Mouse (Mus musculus) heart, embryonic 10.5 days (tissue): ENCODE measurements around the gene Upb1. TPM values are rescaled to one million over a fixed set of nuclear protein-coding genes. Genes with fewer than 3 reads are reported as not detected.
A peak's percentile ranks its signal among the peaks of the same experiment; 100 is the strongest.
"Not testable (repeated sequence)": the region's sequence is repeated elsewhere in the genome, so short reads cannot be mapped to it uniquely, and the experiment has no call there.

Source experiments
- DNase-seq: peaks from one replicate; pipeline ENCODE4 v3.0.0-alpha.2; 2017; ENCODE audit warnings: low spot score
- H3K27ac ChIP-seq: fragments of 300-500 bp; sonication (generic); 2 replicates; pipeline ENCODE4 v1.5.1; 2016; ENCODE audit warnings: mild to moderate bottlenecking
- H3K27me3 ChIP-seq: fragments of 300-500 bp; sonication (generic); 2 replicates; pipeline ENCODE4 v1.6.1; 2016; ENCODE audit warnings: mild to moderate bottlenecking; ENCODE audit not compliant: poor library complexity, insufficient read depth, severe bottlenecking
- H3K36me3 ChIP-seq: fragments of 300-500 bp; sonication (generic); 2 replicates; pipeline ENCODE4 v1.6.1; 2016; ENCODE audit warnings: mild to moderate bottlenecking, moderate library complexity
- H3K4me1 ChIP-seq: fragments of 300-500 bp; sonication (generic); 2 replicates; pipeline ENCODE4 v1.6.1; 2016; ENCODE audit warnings: mild to moderate bottlenecking
- H3K4me3 ChIP-seq: fragments of 300-500 bp; sonication (generic); 2 replicates; pipeline ENCODE4 v1.5.1; 2016; ENCODE audit warnings: mild to moderate bottlenecking, moderate library complexity
- H3K9me3 ChIP-seq: fragments of 300-500 bp; sonication (generic); 2 replicates; pipeline ENCODE4 v1.6.1; 2016; ENCODE audit warnings: mild to moderate bottlenecking, moderate library complexity
- WGBS: fragments of 180-500 bp; shearing (Covaris S2); methylation state at CpG from one replicate; pipeline ENCODE4 v1.1.7; 2016; 5-methylcytosine and 5-hydroxymethylcytosine counted together
- polyA plus RNA-seq: library from polyadenylated mRNA; unstranded; fragments of >200 nt; fragmentation: Nextera tagmentation; extraction: Ambion mirVana; gene quantifications from 2 replicates; pipeline ENCODE4 v1.2.1, GENCODE M21; 2016

Upb1 gene
- polyA plus RNA-seq: 0.10 and 1.6 TPM in 2 replicates

DNA sequence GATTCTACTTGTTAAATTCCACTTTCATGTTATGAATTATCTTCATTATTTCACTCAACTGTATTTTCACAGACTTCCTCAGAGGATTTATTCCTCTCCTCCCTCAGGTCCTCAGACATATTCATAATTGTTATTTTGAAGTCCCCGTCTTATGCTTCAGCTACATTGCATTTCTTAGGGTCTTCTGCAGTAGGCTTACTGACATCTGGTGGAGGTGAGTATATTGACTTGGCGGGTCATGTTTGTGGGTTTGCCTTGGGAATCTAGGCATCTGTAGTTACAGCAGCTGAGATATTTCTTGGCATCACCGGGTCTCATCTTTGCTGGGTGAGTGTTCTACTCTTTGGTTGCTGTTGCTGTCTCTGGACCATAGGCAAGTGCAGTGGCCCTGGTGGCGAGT, at the start of gene Upb1:
Gene Upb1 (plus strand): TSS at position 158 of the 400 bp plus-strand sequence.
- DNase-seq: no peak
- Histone ChIP-seq H3K9me3 (no peaks in the 10 kb centered on the region), H3K4me1 (peaks cover 4% of the 10 kb centered on the region), H3K27ac (no peak within 1 kb of the TSS), H3K27me3 (no peaks in the 10 kb centered on the region), H3K36me3 (no peaks in the 10 kb centered on the region), H3K4me3 (no peak within 1 kb of the TSS)
- WGBS: 82% methylated on average over 4 of the region's 4 CpGs

DNA sequence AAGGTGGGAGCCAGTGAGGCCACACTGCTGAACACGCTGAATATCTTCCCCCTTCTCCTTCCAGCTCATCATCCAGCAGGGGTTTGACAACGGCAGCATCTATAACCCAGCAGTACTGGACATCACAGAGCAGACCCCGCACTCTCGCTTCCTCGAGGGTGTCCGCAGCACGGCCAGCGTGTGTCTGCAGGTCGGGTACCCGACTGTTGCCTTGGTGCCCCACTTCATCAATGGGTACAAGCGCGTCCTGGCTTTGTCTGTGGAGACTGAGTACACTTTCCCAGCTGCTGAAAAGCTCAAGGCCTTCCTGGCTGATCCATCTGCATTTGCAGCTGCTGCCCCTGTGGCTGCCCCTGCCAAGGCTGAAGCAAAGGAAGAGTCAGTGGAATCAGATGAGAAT, 48.4 kb upstream of the Upb1 start:
- H3K4me1 ChIP-seq: peaks cover 17% of the 10 kb centered on the region
- DNase-seq: peak; percentile 71
- no peak overlapping the region for H3K4me3 ChIP-seq
- H3K36me3 ChIP-seq: no peaks in the 10 kb centered on the region
- no peaks in the 10 kb centered on the region for H3K9me3 ChIP-seq
- no peaks in the 10 kb centered on the region for H3K27me3 ChIP-seq
- no peak overlapping the region for H3K27ac ChIP-seq
- WGBS: 92% methylated on average over 12 of the region's 12 CpGs

- WGBS: 24% methylated on average over 9 of the region's 9 CpGs
- not testable (repeated sequence) for H3K36me3 ChIP-seq, DNase-seq, H3K9me3 ChIP-seq, H3K4me3 ChIP-seq, H3K27me3 ChIP-seq
- Histone ChIP-seq H3K4me1 (peaks cover 17% of the 10 kb centered on the region), H3K27ac (peak overlapping the region; percentile 44; the same call in 1 of the 2 replicates)
Measured at GRCm38 (mm10) chr10:75353838-75354241, 47.1 kb upstream of the Upb1 start.

DNA sequence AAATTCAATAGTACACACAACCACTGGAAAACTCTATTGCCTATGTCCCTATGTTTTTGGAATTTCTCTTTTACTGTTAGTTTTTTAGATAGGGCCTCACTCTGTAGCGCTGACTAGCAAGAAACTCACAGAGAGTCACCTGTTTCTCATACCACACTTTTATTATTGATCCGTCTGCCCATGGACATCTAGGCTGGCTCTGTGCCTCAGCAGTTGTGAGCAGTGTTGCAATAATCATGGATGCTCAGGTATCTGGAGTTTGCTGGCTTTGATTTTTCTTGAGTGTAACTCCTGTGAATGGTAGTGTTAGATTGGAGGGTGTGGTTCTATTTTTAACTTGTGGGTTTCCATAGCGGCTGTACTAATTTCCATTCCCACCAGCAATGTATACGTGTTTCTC, 45.6 kb upstream of the Upb1 start:
- Histone ChIP-seq H3K4me1 (peaks cover 17% of the 10 kb centered on the region), H3K9me3 (no peaks in the 10 kb centered on the region), H3K27me3 (no peaks in the 10 kb centered on the region), H3K36me3 (no peaks in the 10 kb centered on the region), H3K27ac (no peak overlapping the region), H3K4me3 (no peak overlapping the region)
- WGBS: 44% methylated on average over 4 of the region's 4 CpGs
- no peak for DNase-seq

GRCm38 (mm10) chr10:75364214-75364690, 36.7 kb upstream of the Upb1 start:
- not testable (repeated sequence) for H3K27me3 ChIP-seq, H3K36me3 ChIP-seq, H3K4me3 ChIP-seq, DNase-seq, H3K9me3 ChIP-seq
- Histone ChIP-seq H3K4me1 (peaks cover 25% of the 10 kb centered on the region), H3K27ac (peak overlapping the region; percentile 79)
- WGBS: 16% methylated on average over 1 of the region's 1 CpGs

GRCm38 (mm10) chr10:75364796-75365195, 36.1 kb upstream of the Upb1 start:
- no peak for DNase-seq
- no peaks in the 10 kb centered on the region for H3K27me3 ChIP-seq
- no peaks in the 10 kb centered on the region for H3K36me3 ChIP-seq
- peak overlapping the region; percentile 79 for H3K27ac ChIP-seq
- no peak overlapping the region for H3K4me3 ChIP-seq
- no peaks in the 10 kb centered on the region for H3K9me3 ChIP-seq
- peaks cover 25% of the 10 kb centered on the region for H3K4me1 ChIP-seq
- 81% methylated on average over 9 of the region's 9 CpGs for WGBS

DNA sequence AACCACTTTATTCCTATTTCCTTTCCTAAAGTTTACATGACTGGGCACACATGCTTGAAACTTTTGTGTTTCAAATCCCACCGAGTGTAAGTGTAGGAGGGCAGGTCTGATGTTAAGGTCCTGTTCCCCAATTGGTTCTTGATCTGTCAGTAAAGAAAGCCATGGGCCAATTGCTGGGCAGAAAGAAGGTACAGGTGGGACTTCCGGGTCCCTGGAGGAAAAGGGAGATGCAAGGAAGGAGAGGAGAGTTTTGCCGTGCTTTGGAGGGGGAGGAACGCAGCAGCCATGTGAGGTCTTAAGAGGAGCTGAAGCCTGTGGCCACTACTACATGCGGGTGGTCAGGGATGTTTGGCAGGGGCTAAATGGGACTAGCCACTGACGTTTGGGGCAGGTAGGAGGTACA, 35.7 kb upstream of the Upb1 start:
- peak overlapping the region; percentile 43 for H3K4me3 ChIP-seq
- 52% methylated on average over 6 of the region's 6 CpGs for WGBS
- no peaks in the 10 kb centered on the region for H3K27me3 ChIP-seq
- H3K36me3 ChIP-seq: no peaks in the 10 kb centered on the region
- peaks cover 25% of the 10 kb centered on the region for H3K4me1 ChIP-seq
- peak overlapping the region; percentile 79; the same call in 1 of the 2 replicates for H3K27ac ChIP-seq
- H3K9me3 ChIP-seq: no peaks in the 10 kb centered on the region
- no peak for DNase-seq

- not testable (repeated sequence) for H3K36me3 ChIP-seq, H3K9me3 ChIP-seq, H3K27me3 ChIP-seq, DNase-seq, H3K4me1 ChIP-seq, H3K4me3 ChIP-seq
- peak overlapping the region; percentile 52; the same call in 1 of the 2 replicates for H3K27ac ChIP-seq
- 58% methylated on average over 15 of the region's 19 CpGs for WGBS
Measured at GRCm38 (mm10) chr10:75373655-75374351, 27.1 kb upstream of the Upb1 start.

DNA sequence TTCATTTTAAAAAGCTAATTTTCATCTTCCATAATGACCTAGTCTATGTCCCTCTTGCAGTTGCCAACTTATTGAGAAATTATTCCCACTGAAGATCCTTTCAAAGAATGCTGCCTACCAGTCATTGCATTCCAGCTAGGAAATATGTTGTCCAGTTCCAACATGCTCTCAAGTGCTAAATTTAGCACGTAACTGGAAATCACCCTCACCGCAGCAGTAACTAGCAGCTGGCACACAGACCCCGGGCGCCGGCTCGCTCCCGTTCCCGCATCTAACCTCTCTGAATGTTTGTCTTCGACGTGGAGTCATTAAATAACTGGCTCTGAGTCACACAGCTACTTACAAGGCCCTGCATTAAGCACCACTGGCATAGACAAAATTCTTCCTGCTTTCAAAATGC, 22.2 kb upstream of the Upb1 start:
- H3K27me3 ChIP-seq: no peaks in the 10 kb centered on the region
- no peaks in the 10 kb centered on the region for H3K9me3 ChIP-seq
- DNase-seq: no peak
- WGBS: 59% methylated on average over 10 of the region's 10 CpGs
- no peak overlapping the region for H3K4me3 ChIP-seq
- no peaks in the 10 kb centered on the region for H3K36me3 ChIP-seq
- H3K27ac ChIP-seq: peak overlapping the region; percentile 69
- peaks cover 7% of the 10 kb centered on the region; the same call in 1 of the 2 replicates for H3K4me1 ChIP-seq

- Histone ChIP-seq H3K36me3 (no peaks in the 10 kb centered on the region), H3K4me1 (no peaks in the 10 kb centered on the region), H3K9me3 (no peaks in the 10 kb centered on the region), H3K27me3 (no peaks in the 10 kb centered on the region), H3K27ac (no peak overlapping the region), H3K4me3 (no peak overlapping the region)
- 91% methylated on average over 2 of the region's 2 CpGs for WGBS
- no peak for DNase-seq
Measured at GRCm38 (mm10) chr10:75390156-75390555, 10.8 kb upstream of the Upb1 start.

DNA sequence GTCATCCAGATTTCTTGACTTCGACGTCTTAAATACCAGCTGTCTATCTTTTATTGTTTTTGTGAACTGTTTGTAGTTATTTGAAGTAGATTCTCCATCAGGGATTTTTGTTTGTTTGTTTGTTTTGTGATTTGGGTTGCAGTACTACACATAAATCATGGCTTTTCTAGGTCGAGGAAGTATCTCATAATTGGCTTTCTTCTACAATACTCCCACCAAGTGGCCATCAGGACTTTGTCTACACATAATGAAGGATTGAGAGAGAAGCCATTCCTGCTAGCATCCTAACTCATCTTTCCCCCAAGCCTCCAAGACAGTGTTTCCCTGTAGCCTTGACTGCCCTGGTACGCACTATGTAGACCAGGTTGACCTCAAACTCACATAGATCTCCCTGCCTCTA, 10.1 kb upstream of the Upb1 start:
- DNase-seq: no peak
- H3K36me3 ChIP-seq: no peaks in the 10 kb centered on the region
- no peaks in the 10 kb centered on the region for H3K27me3 ChIP-seq
- H3K9me3 ChIP-seq: no peaks in the 10 kb centered on the region
- no peak overlapping the region for H3K27ac ChIP-seq
- WGBS: 82% methylated on average over 4 of the region's 4 CpGs
- H3K4me3 ChIP-seq: no peak overlapping the region
- H3K4me1 ChIP-seq: no peaks in the 10 kb centered on the region

GRCm38 (mm10) chr10:75394796-75395195, 6.1 kb upstream of the Upb1 start:
- Histone ChIP-seq H3K4me1 (0 out of 2 replicates have a peak, but pooled peaks cover 2% of the 10 kb centered on the region), H3K9me3 (no peaks in the 10 kb centered on the region), H3K4me3 (no peak overlapping the region), H3K36me3 (no peaks in the 10 kb centered on the region), H3K27ac (no peak overlapping the region), H3K27me3 (no peaks in the 10 kb centered on the region)
- DNase-seq: peak; percentile 58
- 88% methylated on average over 8 of the region's 8 CpGs for WGBS

DNA sequence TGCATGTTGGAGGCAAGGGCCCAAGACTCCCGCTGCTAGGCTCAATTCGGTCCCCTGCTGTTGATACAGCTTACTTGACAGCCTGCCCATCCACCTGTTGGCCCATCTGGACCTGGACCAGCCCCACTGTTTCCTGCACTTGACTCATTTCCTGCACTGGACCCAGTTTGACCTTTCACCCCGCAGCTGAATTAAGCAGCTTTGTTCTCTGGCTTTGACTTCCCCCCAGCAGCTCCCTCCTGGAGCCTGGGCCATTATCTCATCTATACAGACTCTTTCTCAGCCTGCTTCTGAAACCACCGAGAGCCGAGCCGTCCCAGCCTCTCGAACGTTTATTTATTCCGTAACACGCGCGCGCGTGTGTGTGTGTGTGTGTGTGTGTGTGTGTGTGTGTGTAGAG, 3.9 kb upstream of the Upb1 start:
- 37% methylated on average over 14 of the region's 14 CpGs for WGBS
- DNase-seq: peak; percentile 74
- Histone ChIP-seq H3K9me3 (no peaks in the 10 kb centered on the region), H3K36me3 (no peaks in the 10 kb centered on the region), H3K27me3 (no peaks in the 10 kb centered on the region), H3K4me1 (0 out of 2 replicates have a peak, but pooled peaks cover 2% of the 10 kb centered on the region), H3K4me3 (no peak overlapping the region), H3K27ac (no peak overlapping the region)
